Mouse (Mus musculus): ENCODE measurements around the gene Phactr3.
A peak's percentile ranks its signal among the peaks of the same experiment; 100 is the strongest.

Phactr3 gene

GRCm38 (mm10) chr2:178118801-178119560 is at the start of gene Phactr3:
Gene Phactr3 (plus strand): TSS chr2:178118975.
- no peak for DNase-seq (ENCODE audit: low spot score)

- DNase-seq (ENCODE audit: low spot score): peak; percentile 26
Observed at GRCm38 (mm10) chr2:178078166-178078717, 40.5 kb upstream of the Phactr3 start, which contains the start of gene Zfp931. Gene Zfp931 (minus strand): TSS chr2:178078476.

- no peak for DNase-seq (ENCODE audit: low spot score)
Observed at GRCm38 (mm10) chr2:178089586-178089985, 29.2 kb upstream of the Phactr3 start.

GRCm38 (mm10) chr2:178098021-178098420 is 20.8 kb upstream of the Phactr3 start:
- peak; percentile 69 for DNase-seq (ENCODE audit: low spot score)

GRCm38 (mm10) chr2:178101957-178102356 is 16.8 kb upstream of the Phactr3 start:
- DNase-seq (ENCODE audit: low spot score): peak; percentile 61

GRCm38 (mm10) chr2:178117946-178118345 is 829 bp upstream of the Phactr3 start:
- no peak for DNase-seq (ENCODE audit: low spot score)

GRCm38 (mm10) chr2:178119561-178120355 is 983 bp downstream of the Phactr3 start:
- no peak for DNase-seq (ENCODE audit: low spot score)

- no peak for DNase-seq (ENCODE audit: low spot score)
Observed at GRCm38 (mm10) chr2:178120356-178120645, 1.5 kb downstream of the Phactr3 start.

GRCm38 (mm10) chr2:178120651-178121374 is 2.0 kb downstream of the Phactr3 start:
- no peak for DNase-seq (ENCODE audit: low spot score)

- no peak for DNase-seq (ENCODE audit: low spot score)
Observed at GRCm38 (mm10) chr2:178121375-178121688, 2.6 kb downstream of the Phactr3 start.

GRCm38 (mm10) chr2:178121946-178122665 is 3.3 kb downstream of the Phactr3 start:
- no peak for DNase-seq (ENCODE audit: low spot score)

GRCm38 (mm10) chr2:178123466-178123865 is 4.7 kb downstream of the Phactr3 start:
- DNase-seq (ENCODE audit: low spot score): no peak

GRCm38 (mm10) chr2:178125427-178125826 is 6.7 kb downstream of the Phactr3 start:
- no peak for DNase-seq (ENCODE audit: low spot score)

- DNase-seq (ENCODE audit: low spot score): no peak
Observed at GRCm38 (mm10) chr2:178126041-178126820, 7.5 kb downstream of the Phactr3 start.

GRCm38 (mm10) chr2:178128594-178128993 is 9.8 kb downstream of the Phactr3 start:
- no peak for DNase-seq (ENCODE audit: low spot score)

GRCm38 (mm10) chr2:178129161-178129560 is 10.4 kb downstream of the Phactr3 start:
- no peak for DNase-seq (ENCODE audit: low spot score)

GRCm38 (mm10) chr2:178129676-178130075 is 10.9 kb downstream of the Phactr3 start:
- DNase-seq (ENCODE audit: low spot score): no peak

GRCm38 (mm10) chr2:178130536-178130935 is 11.8 kb downstream of the Phactr3 start:
- no peak for DNase-seq (ENCODE audit: low spot score)

- DNase-seq (ENCODE audit: low spot score): no peak
Observed at GRCm38 (mm10) chr2:178131011-178131410, 12.2 kb downstream of the Phactr3 start.

GRCm38 (mm10) chr2:178131606-178132365 is 13.0 kb downstream of the Phactr3 start:
- no peak for DNase-seq (ENCODE audit: low spot score)

Measured in layer of hippocampus, adult 9-10 months (tissue).